In the genomic region with DNA sequence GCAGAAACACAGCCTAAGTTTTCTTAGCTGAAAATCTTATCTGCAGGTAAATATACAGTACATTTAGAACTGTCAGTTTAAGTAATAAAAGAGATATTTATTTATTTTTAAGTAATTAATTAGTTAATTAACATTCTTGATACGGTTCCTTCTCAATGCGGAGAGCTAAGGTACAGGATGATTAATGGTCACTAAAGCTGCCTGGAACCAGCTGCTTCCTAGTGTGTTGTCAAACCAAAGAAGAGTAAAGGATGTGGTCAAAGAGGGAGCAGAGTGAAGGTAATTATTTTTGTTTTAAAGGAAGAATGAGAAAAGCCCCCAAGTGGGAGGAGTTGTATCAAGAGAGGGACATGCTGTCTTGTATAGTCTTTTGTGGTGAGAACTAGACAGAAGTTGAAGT, we compare ENCODE assay signal across 16 mouse cellular contexts.
"Had no signal": no experiment of that assay in that cellular context is flagged by ENCODE, and none has a peak within 500 bp of the region (broad histone marks: within the 10 kb centered on the region; RNA-seq: fewer than 3 reads in every experiment).

No protein-coding gene starts in this region.

- H3K4me1 ChIP-seq: stomach, embryonic 15.5 days had no signal

- H3K27ac ChIP-seq: neural tube, embryonic 13.5 days; neural tube, embryonic 15.5 days; stomach, embryonic 15.5 days; stomach, postnatal 0 days had no signal

- H3K27me3 ChIP-seq: neural tube, embryonic 13.5 days; neural tube, embryonic 15.5 days; stomach, embryonic 15.5 days had no signal

- H3K9me3 ChIP-seq: neural tube, embryonic 13.5 days; neural tube, embryonic 15.5 days; stomach, embryonic 15.5 days had no signal

- H3K4me2 ChIP-seq: neural tube, embryonic 13.5 days; neural tube, embryonic 15.5 days; stomach, embryonic 15.5 days had no signal

- H3K4me3 ChIP-seq: neural tube, embryonic 13.5 days; neural tube, embryonic 15.5 days; stomach, embryonic 15.5 days had no signal

- H3K9ac ChIP-seq: neural tube, embryonic 13.5 days; neural tube, embryonic 15.5 days; stomach, embryonic 15.5 days had no signal

- H3K36me3 ChIP-seq: neural tube, embryonic 13.5 days; neural tube, embryonic 15.5 days; stomach, embryonic 15.5 days had no signal

- DNase-seq: retina, postnatal 1 day; right cerebral cortex, adult 18-20 months; right cerebral cortex, postnatal 14 days; right cerebral cortex, postnatal 25 days; right cerebral cortex, postnatal 4 days; spleen, adult 18-20 months; thymus, adult 18-20 months; thymus, adult 2 months; thymus, postnatal 14 days; thymus, postnatal 25 days; thymus, postnatal 36 days; thymus, postnatal 4 days had no signal
